Mouse (Mus musculus): ENCODE measurements around the gene Slc4a2. TPM values are rescaled to one million over a fixed set of nuclear protein-coding genes. Genes with fewer than 3 reads are reported as not detected.
"Not testable (repeated sequence)": the region's sequence is repeated elsewhere in the genome, so short reads cannot be mapped to it uniquely, and the experiment has no call there.

Gene Slc4a2
- polyA plus RNA-seq, 1 experiment from 2014 or later = 221 TPM

DNA sequence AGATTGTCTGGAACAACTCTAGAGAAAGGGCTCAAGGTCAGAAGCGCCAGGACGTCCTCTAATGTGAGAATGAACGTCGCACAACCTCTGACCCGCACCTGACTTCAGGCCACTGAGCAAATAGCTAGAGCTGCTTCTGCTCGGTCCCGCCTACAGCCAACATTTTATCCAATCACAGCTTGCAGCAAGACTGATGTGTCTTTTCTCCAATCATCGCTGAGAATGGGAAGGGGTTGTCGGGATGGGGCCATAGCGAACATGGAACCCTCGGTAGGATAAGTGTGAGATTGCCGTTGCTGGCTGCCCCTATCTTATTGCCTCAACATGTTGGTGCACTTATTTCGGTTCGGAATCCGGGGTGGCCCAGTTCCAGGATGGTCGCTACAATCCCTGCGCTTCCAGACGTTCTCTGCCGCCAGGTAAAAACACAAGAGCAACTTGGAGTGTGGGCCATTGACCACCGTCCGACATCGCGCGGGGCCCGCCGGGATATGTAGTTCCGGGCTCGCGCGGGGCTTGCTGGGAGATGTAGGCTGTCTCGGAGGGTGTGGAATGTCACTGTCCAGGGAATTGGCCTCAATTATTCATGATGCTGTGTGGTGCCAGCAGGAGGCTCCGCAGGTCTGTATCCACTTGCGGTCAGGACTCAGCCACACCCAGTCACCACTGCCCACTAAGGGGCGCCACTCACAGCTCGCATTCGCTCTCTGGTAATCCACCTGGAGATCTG, 29.3 kb upstream of the Slc4a2 start:
- POLR2A ChIA-PET = interaction anchor here (0.6 to 2.9 kb wide), 14 partner anchors 10 to 91 kb away, joined by 3 to 13 read pairs (median 4); partner anchors contain the start of genes Agap3 and Fastk
- peak; percentile 98 for DNase-seq (ENCODE audit: low read depth, low spot score)

DNA sequence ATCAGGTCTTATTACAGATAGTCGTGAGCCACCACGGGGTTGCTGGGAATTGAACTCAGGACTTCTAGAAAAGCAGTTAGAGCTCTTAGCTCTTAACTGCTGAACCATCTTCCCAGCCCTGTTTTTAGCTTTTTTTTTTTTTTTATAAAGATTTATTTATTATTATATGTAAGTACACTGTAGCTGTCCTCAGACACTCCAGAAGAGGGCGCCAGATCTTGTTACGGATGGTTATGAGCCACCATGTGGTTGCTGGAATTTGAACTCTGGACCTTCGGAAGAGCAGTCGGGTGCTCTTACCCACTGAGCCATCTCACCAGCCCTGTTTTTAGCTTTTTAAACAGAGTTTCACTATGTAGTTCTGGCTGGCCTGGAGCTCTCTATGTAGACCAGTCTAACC, 27.4 kb upstream of the Slc4a2 start:
- in situ Hi-C loops (cut with MboI; ENCODE audit: low pct_unique_long_range_greater_than_20kb) = loop anchor here (5.0 kb wide), 2 partner anchors 41 to 76 kb away; no protein-coding TSS in a partner anchor
- DNase-seq (ENCODE audit: low read depth, low spot score); H3K27me3 ChIP-seq; ATAC-seq: not testable (repeated sequence)
- POLR2A ChIA-PET = interaction anchor here (1.5 to 1.8 kb wide), 2 partner anchors 78 to 80 kb away, joined by 4 to 7 read pairs; no protein-coding TSS in a partner anchor
- CTCF ChIA-PET = interaction anchor here (1.4 to 9.7 kb wide), 5 partner anchors 12 to 74 kb away, joined by 5 to 222 read pairs (median 55); partner anchors contain the start of genes Asic3, Cdk5 and Slc4a2

More for the DNA sequence above, 29.3 kb upstream of the Slc4a2 start:
- CTCF ChIA-PET = interaction anchor here (0.7 to 9.7 kb wide), 27 partner anchors 10 to 136 kb away, joined by 3 to 222 read pairs (median 5); partner anchors contain the start of genes Agap3, Asic3, Cdk5 and Fastk
- ATAC-seq = peak; percentile 90
- in situ Hi-C loops (cut with MboI; ENCODE audit: low pct_unique_long_range_greater_than_20kb) = no loop called here
- H3K27me3 ChIP-seq = no peaks in the 10 kb centered on the region
- TF ChIP-seq CTCF (IDR thresholded peaks at IDR 0.05) = no peak

DNA sequence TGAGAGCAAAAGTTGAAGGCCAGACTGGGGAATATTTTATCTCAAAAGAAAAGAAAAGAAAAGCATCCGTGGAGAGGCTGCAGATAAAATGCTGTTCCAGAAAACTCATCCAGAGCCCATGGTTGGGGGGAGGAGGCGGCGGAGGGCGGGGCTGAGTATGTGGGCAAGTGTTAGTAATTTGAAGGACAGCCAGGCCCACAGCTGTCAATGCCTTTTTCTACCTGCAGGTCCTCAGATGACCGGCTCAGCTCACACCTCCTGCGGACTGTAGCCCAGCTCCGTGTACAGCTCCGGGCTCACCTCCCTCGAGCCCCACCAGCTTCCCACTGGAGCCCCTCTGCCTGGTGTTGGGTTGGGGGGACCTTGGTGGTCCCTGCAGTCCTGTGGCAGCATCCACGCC, 24.0 kb upstream of the Slc4a2 start:
- CTCF ChIA-PET = interaction anchor here (1.2 to 9.7 kb wide), 5 partner anchors 12 to 111 kb away, joined by 3 to 222 read pairs (median 3); partner anchors contain the start of gene Asic3
- POLR2A ChIA-PET = no interaction called here
- no peaks in the 10 kb centered on the region for H3K27me3 ChIP-seq
- ATAC-seq = no peak
- no peak for TF ChIP-seq CTCF (IDR thresholded peaks at IDR 0.05)
- no peak for DNase-seq (ENCODE audit: low read depth, low spot score)
- in situ Hi-C loops (cut with MboI; ENCODE audit: low pct_unique_long_range_greater_than_20kb) = loop anchor here (5.0 kb wide), 2 partner anchors 38 to 73 kb away; no protein-coding TSS in a partner anchor

DNA sequence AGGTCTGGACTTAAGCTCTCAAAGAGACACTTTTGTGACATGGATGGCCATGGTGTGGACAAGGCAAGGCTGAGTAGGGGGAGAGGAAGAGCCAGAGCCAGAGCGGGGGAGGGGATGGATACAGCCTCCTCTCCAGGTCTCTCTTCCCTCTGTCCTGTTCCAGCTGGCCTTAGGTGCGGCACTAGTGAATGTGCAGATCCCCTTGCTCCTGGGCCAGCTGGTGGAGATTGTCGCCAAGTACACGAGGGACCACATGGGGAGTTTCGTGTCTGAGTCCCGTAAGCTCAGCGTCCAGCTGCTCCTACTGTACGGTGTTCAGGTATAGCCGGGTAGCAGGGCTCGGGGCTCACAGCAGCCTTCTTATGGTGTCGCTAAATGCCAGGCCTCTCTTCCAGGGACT, 23.3 kb upstream of the Slc4a2 start:
- POLR2A ChIA-PET = interaction anchor here (0.6 to 1.9 kb wide), 2 partner anchors 27 to 44 kb away, joined by 3 to 5 read pairs; partner anchors contain the start of gene Fastk
- in situ Hi-C loops (cut with MboI; ENCODE audit: low pct_unique_long_range_greater_than_20kb) = no loop called here
- no peak for TF ChIP-seq CTCF (IDR thresholded peaks at IDR 0.05)

DNA sequence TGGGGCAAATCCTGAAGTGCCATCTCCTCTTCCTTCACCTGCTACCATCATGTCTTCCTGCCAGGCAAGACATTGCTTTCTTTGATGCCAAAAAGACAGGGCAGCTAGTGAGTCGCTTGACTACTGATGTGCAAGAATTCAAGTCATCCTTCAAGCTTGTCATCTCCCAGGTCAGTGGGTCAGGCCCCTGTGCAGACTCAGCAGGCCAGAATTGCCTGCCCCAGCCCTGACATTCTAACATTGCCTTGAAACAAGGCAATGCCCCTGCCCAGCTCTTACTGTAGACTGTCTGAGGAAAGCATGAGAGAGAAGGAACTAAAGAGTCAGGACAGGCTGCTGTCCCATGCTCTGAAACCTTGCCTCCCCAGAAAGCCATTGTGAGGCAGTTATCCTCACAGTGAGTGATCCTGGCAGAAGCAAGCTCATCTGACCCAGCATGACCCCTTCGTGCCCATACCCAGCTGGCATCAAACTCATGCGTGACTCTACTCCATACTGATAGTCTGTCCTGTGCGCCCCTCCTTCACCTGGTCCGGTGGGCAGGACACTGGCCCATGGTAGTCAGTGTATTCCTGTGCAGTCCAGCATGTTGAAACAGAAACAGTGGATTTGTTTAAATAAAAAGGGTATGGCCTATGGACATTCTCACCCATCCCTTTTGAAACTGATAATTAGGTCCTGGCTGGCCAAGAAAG, 22.6 kb upstream of the Slc4a2 start:
- in situ Hi-C loops (cut with MboI; ENCODE audit: low pct_unique_long_range_greater_than_20kb) = no loop called here
- no peak for TF ChIP-seq CTCF (IDR thresholded peaks at IDR 0.05)
- DNase-seq (ENCODE audit: low read depth, low spot score) (no peak), ATAC-seq (no peak)
- CTCF ChIA-PET = interaction anchor here (0.7 to 9.7 kb wide), 3 partner anchors 11 to 70 kb away, joined by 3 to 222 read pairs (median 5); partner anchors contain the start of gene Asic3
- POLR2A ChIA-PET = interaction anchor here (0.6 to 1.9 kb wide), 2 partner anchors 26 to 44 kb away, joined by 3 to 5 read pairs; partner anchors contain the start of gene Fastk
- no peaks in the 10 kb centered on the region for H3K27me3 ChIP-seq

More for the DNA sequence above, 23.3 kb upstream of the Slc4a2 start:
- no peak for DNase-seq (ENCODE audit: low read depth, low spot score)
- no peaks in the 10 kb centered on the region for H3K27me3 ChIP-seq
- CTCF ChIA-PET = interaction anchor here (0.7 to 9.7 kb wide), 5 partner anchors 12 to 110 kb away, joined by 3 to 222 read pairs (median 3); partner anchors contain the start of gene Asic3
- no peak for ATAC-seq

DNA sequence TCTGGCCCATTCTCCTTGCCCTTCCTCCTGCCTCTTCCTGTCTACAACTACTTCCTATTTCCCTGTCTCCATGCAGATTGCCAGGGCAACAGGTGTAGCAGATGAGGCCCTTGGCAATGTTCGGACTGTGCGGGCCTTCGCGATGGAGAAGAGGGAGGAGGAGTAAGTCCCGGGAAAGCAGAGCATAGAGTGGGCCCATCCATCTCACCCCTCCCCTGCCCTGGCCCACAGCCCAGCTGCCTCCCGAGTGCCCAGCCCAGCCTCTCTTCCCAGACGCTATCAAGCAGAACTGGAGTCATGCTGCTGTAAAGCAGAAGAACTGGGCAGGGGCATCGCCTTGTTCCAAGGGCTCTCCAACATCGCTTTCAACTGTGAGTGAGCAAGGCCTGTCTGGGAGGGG, 21.7 kb upstream of the Slc4a2 start:
- DNase-seq (ENCODE audit: low read depth, low spot score) (no peak), ATAC-seq (no peak)
- in situ Hi-C loops (cut with MboI; ENCODE audit: low pct_unique_long_range_greater_than_20kb) = no loop called here
- H3K27me3 ChIP-seq = no peaks in the 10 kb centered on the region
- POLR2A ChIA-PET = interaction anchor here (1.9 kb wide), 1 partner anchor 25 kb away, joined by 5 read pairs; no protein-coding TSS in a partner anchor
- CTCF ChIA-PET = no interaction called here
- TF ChIP-seq CTCF (IDR thresholded peaks at IDR 0.05) = no peak

DNA sequence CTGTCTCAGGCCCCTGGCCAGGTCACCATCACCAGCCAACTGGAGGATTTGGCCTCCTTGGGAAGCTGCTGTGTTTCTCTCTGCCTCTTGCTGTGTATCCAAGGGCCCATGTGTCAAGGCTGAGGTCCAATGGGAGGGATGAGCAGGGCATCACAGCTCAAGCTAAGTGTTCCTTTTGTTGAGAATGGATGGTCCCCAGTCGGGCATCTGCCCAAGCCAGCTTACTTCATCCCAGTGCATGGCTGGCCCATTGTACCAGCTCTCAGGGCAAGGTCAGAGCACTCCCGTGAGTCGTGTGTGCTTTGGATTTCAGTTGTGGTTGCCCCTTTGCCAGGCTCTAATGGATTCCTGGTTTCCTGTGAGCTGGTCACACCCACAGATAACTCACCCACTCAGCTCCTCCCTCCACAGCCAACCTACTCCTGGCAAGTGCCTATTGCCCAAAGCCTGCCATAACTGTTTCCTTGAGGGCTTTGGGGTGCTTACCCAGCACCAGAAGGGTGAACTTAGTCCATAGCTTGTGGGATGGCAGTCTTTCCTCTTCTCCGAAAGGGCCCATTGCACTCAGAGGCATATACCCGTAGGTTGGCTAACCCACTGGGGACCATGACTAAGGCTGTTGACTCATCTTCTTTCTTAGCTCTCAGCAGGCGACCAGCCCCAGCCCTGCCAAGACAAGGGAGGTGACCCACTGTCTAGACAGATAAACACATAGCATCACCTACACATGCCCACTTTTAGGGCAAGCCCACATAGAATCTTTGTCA, 18.9 kb upstream of the Slc4a2 start:
- in situ Hi-C loops (cut with MboI; ENCODE audit: low pct_unique_long_range_greater_than_20kb) = no loop called here
- H3K27me3 ChIP-seq = no peaks in the 10 kb centered on the region
- ChIA-PET POLR2A (interaction anchor here (1.0 to 3.6 kb wide), 6 partner anchors 11 to 48 kb away, joined by 3 to 11 read pairs (median 4); partner anchors contain the start of genes Abcb8, Agap3 and Fastk), CTCF (interaction anchor here (0.8 to 18.6 kb wide), 6 partner anchors 8 to 66 kb away, joined by 3 to 222 read pairs (median 6); partner anchors contain the start of genes Abcb8 and Atg9b)
- DNase-seq (ENCODE audit: low read depth, low spot score) = peak; percentile 99
- peak; percentile 80 for ATAC-seq
- no peak for TF ChIP-seq CTCF (IDR thresholded peaks at IDR 0.05)

DNA sequence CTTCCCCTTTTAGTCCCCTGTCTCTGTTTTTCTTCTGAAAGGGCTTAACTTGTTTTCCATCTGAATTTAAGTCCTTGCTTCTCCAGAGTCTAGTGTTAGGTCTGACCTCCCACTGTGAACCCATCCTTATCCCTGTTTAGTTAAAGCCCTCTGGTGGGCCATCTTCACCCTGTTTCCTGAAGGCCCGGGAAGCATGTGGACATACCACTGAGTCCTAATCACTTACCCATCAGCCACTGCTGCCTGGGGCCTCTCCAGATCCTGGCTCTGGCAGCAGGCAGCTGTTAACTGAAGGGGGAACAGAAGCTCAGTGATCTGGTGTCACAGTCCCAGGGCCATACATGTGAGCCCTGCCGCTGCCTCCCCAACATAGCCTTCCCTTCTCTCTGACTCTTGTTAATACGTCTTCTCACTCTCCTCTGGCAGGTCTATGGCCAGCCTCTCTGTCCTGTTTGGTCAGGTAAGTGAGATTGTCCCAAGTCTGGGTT, 18.2 kb upstream of the Slc4a2 start:
- CTCF ChIA-PET = interaction anchor here (1.0 to 18.6 kb wide), 4 partner anchors 9 to 19 kb away, joined by 3 to 222 read pairs (median 10); partner anchors contain the start of genes Abcb8 and Atg9b
- peak; percentile 20 for ATAC-seq
- POLR2A ChIA-PET = interaction anchor here (1.2 to 3.6 kb wide), 5 partner anchors 10 to 47 kb away, joined by 3 to 11 read pairs (median 4); partner anchors contain the start of genes Abcb8, Agap3, Cdk5 and Slc4a2
- DNase-seq (ENCODE audit: low read depth, low spot score) = no peak
- no peaks in the 10 kb centered on the region for H3K27me3 ChIP-seq
- in situ Hi-C loops (cut with MboI; ENCODE audit: low pct_unique_long_range_greater_than_20kb) = no loop called here
- TF ChIP-seq CTCF (IDR thresholded peaks at IDR 0.05) = no peak

DNA sequence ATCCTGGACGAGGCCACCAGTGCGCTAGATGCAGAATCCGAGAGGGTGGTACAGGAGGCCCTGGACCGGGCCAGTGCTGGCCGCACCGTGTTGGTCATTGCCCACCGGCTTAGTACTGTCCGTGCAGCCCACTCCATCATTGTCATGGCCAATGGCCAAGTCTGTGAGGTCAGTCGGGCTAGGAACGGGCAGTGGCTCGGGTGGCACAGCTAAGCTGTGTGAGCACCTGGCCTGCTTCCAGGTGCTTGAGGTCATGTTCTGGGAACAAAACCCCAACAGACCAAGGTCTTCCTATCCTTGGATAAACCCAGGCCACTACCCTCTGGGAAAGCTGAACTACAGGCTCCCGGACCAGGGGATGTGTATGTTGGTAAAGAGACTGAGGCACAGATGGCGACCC, 15.0 kb upstream of the Slc4a2 start:
- POLR2A ChIA-PET = interaction anchor here (1.1 to 3.4 kb wide), 3 partner anchors 11 to 984 kb away, joined by 3 to 27 read pairs (median 4); partner anchors contain the start of genes Cdk5 and Slc4a2
- ATAC-seq = no peak
- DNase-seq (ENCODE audit: low read depth, low spot score) = no peak
- TF ChIP-seq CTCF (IDR thresholded peaks at IDR 0.05) = no peak
- CTCF ChIA-PET = interaction anchor here (1.2 to 18.6 kb wide), 6 partner anchors 8 to 75 kb away, joined by 3 to 222 read pairs (median 4); partner anchors contain the start of genes Abcb8, Atg9b, Cdk5 and Fastk
- H3K27me3 ChIP-seq = no peaks in the 10 kb centered on the region
- in situ Hi-C loops (cut with MboI; ENCODE audit: low pct_unique_long_range_greater_than_20kb) = no loop called here

Data from Patski (cell line).